Mouse (Mus musculus): ENCODE results near the gene Hsd3b2. TPM values are rescaled to one million over a fixed set of nuclear protein-coding genes. Genes with fewer than 3 reads are reported as not detected.

Gene Hsd3b2
- not detected for polyA plus RNA-seq (2014; fragmentation: Illumina TruSeq; extraction: RNeasy Lipid Tissue Mini Kit (QIAGEN cat#74804); ENCODE audit: low read depth, low replicate concordance)

DNA sequence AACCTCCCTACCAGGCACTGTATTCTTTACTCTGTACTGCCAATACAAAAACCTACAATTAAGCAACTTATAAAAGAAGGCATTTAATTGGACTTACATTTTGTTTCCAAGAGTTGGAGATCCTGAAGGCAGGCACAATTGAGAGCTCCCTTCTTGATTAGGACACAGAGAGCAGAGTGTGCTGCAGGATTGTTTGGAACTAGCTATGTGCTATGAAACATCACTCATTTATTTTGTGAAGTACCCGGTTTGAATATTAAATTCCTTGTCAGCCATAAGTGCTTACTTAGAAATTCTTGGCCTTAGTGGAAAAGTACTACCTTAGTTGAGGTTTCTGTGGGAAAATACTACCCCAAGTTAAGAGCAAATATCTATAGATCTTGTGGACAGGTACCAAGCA lies at the start of gene Hsd3b2:
Gene Hsd3b2 (minus strand): TSS at position 168 of the 400 bp plus-strand sequence.

Other genes starting within 250 kb of the Hsd3b2 start
- gene Hsd3b4, start 214.0 kb downstream of the Hsd3b2 start, polyA plus RNA-seq (2014; fragmentation: Illumina TruSeq; extraction: RNeasy Lipid Tissue Mini Kit (QIAGEN cat#74804); ENCODE audit: low read depth, low replicate concordance) = not detected
- not detected for gene Gm10681, start 135.7 kb downstream of the Hsd3b2 start, polyA plus RNA-seq (2014; fragmentation: Illumina TruSeq; extraction: RNeasy Lipid Tissue Mini Kit (QIAGEN cat#74804); ENCODE audit: low read depth, low replicate concordance)
- not detected for gene Hsd3b5, start 94.3 kb downstream of the Hsd3b2 start, polyA plus RNA-seq (2014; fragmentation: Illumina TruSeq; extraction: RNeasy Lipid Tissue Mini Kit (QIAGEN cat#74804); ENCODE audit: low read depth, low replicate concordance)
- not detected for gene Hsd3b3, start 38.6 kb upstream of the Hsd3b2 start, polyA plus RNA-seq (2014; fragmentation: Illumina TruSeq; extraction: RNeasy Lipid Tissue Mini Kit (QIAGEN cat#74804); ENCODE audit: low read depth, low replicate concordance)
- not detected for gene Hsd3b6, start 89.9 kb upstream of the Hsd3b2 start, polyA plus RNA-seq (2014; fragmentation: Illumina TruSeq; extraction: RNeasy Lipid Tissue Mini Kit (QIAGEN cat#74804); ENCODE audit: low read depth, low replicate concordance)
- not detected for gene Hsd3b1, start 135.3 kb upstream of the Hsd3b2 start, polyA plus RNA-seq (2014; fragmentation: Illumina TruSeq; extraction: RNeasy Lipid Tissue Mini Kit (QIAGEN cat#74804); ENCODE audit: low read depth, low replicate concordance)
- not detected for gene Hao2, start 168.7 kb upstream of the Hsd3b2 start, polyA plus RNA-seq (2014; fragmentation: Illumina TruSeq; extraction: RNeasy Lipid Tissue Mini Kit (QIAGEN cat#74804); ENCODE audit: low read depth, low replicate concordance)